Mouse (Mus musculus): ENCODE results near the gene Sox6. TPM values are rescaled to one million over a fixed set of nuclear protein-coding genes. Genes with fewer than 3 reads are reported as not detected.

The Sox6 gene
- polyA plus RNA-seq, 1 experiment from 2014 or later: 84.4 TPM

DNA sequence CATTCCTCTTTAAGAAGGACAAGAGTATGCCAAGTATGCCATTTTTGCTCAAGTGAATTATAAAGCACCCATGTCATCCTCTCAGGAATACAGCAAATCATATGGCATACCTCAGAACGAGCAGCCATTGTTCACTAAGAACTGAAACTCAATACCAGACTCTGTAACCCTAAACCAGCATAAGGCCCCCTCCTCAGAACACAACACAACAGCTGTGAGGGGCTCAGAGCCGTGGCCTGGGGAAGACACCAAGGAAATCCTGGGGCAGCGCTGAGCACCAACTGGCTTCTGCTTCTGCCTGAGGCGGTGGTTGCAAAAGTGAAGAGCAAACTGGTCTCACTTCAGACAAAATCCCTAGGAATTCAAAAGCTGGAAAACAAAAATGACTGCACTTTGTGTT is 208.8 kb downstream of the Sox6 start:
- peaks cover 54% of the 10 kb centered on the region for H3K36me3 ChIP-seq (replicated peaks)
- H3K9ac ChIP-seq: no peak overlapping the region
- H3K27ac ChIP-seq (replicated peaks): 0 out of 2 replicates have a peak overlapping the region, but pooled peaks have one; percentile 91
- no peaks in the 10 kb centered on the region for H3K9me3 ChIP-seq (replicated peaks)
- WGBS (ENCODE audit: insufficient replicate concordance): 63% methylated on average over 4 of the region's 4 CpGs
- H3K4me3 ChIP-seq (replicated peaks): no peak overlapping the region
- peaks cover 78% of the 10 kb centered on the region for H3K4me1 ChIP-seq (replicated peaks)
- peak overlapping the region; percentile 70; the same call in 1 of the 2 replicates for H3K4me2 ChIP-seq
- no peak for ATAC-seq (ENCODE audit: insufficient read depth)
- H3K27me3 ChIP-seq: no peaks in the 10 kb centered on the region

- Histone ChIP-seq H3K9ac (no peak overlapping the region), H3K9me3 (replicated peaks) (no peaks in the 10 kb centered on the region), H3K4me3 (replicated peaks) (no peak overlapping the region), H3K27ac (replicated peaks) (no peak overlapping the region), H3K4me1 (replicated peaks) (peaks cover 79% of the 10 kb centered on the region), H3K4me2 (no peak overlapping the region), H3K36me3 (replicated peaks) (peaks cover 55% of the 10 kb centered on the region), H3K27me3 (no peaks in the 10 kb centered on the region)
- WGBS (ENCODE audit: insufficient replicate concordance): 74% methylated on average over 4 of the region's 4 CpGs
- no peak for ATAC-seq (ENCODE audit: insufficient read depth)
Measured at GRCm38 (mm10) chr7:115829260-115829659, 209.3 kb downstream of the Sox6 start.

GRCm38 (mm10) chr7:115825295-115825694 is 213.3 kb downstream of the Sox6 start:
- no peak overlapping the region for H3K9ac ChIP-seq
- WGBS (ENCODE audit: insufficient replicate concordance): 77% methylated on average over 3 of the region's 3 CpGs
- H3K27me3 ChIP-seq: no peaks in the 10 kb centered on the region
- H3K36me3 ChIP-seq (replicated peaks): peaks cover 77% of the 10 kb centered on the region
- peaks cover 46% of the 10 kb centered on the region for H3K4me1 ChIP-seq (replicated peaks)
- no peak overlapping the region for H3K4me2 ChIP-seq
- no peak for ATAC-seq (ENCODE audit: insufficient read depth)
- no peak overlapping the region for H3K27ac ChIP-seq (replicated peaks)
- no peaks in the 10 kb centered on the region for H3K9me3 ChIP-seq (replicated peaks)
- H3K4me3 ChIP-seq (replicated peaks): no peak overlapping the region

GRCm38 (mm10) chr7:115824621-115825256 is 213.9 kb downstream of the Sox6 start:
- Histone ChIP-seq H3K9me3 (replicated peaks) (no peaks in the 10 kb centered on the region), H3K4me3 (replicated peaks) (no peak overlapping the region), H3K27me3 (no peaks in the 10 kb centered on the region), H3K4me1 (replicated peaks) (peaks cover 40% of the 10 kb centered on the region), H3K27ac (replicated peaks) (no peak overlapping the region), H3K9ac (no peak overlapping the region), H3K4me2 (no peak overlapping the region), H3K36me3 (replicated peaks) (peaks cover 76% of the 10 kb centered on the region)
- no peak for ATAC-seq (ENCODE audit: insufficient read depth)
- 64% methylated on average over 8 of the region's 8 CpGs for WGBS (ENCODE audit: insufficient replicate concordance)

GRCm38 (mm10) chr7:115819136-115819535 is 219.5 kb downstream of the Sox6 start:
- no peak overlapping the region for H3K9ac ChIP-seq
- H3K4me3 ChIP-seq (replicated peaks): no peak overlapping the region
- ATAC-seq (ENCODE audit: insufficient read depth): no peak
- 35% methylated on average over 1 of the region's 1 CpGs for WGBS (ENCODE audit: insufficient replicate concordance)
- peaks cover 39% of the 10 kb centered on the region for H3K36me3 ChIP-seq (replicated peaks)
- no peak overlapping the region for H3K27ac ChIP-seq (replicated peaks)
- 0 out of 2 replicates have a peak, but pooled peaks cover 4% of the 10 kb centered on the region for H3K4me1 ChIP-seq (replicated peaks)
- no peaks in the 10 kb centered on the region for H3K27me3 ChIP-seq
- H3K4me2 ChIP-seq: no peak overlapping the region
- H3K9me3 ChIP-seq (replicated peaks): no peaks in the 10 kb centered on the region

GRCm38 (mm10) chr7:115803256-115803655 is 235.3 kb downstream of the Sox6 start:
- Histone ChIP-seq H3K4me1 (replicated peaks) (peaks cover 14% of the 10 kb centered on the region), H3K9ac (no peak overlapping the region), H3K4me2 (0 out of 2 replicates have a peak overlapping the region, but pooled peaks have one; percentile 1), H3K36me3 (replicated peaks) (peaks cover 44% of the 10 kb centered on the region), H3K4me3 (replicated peaks) (no peak overlapping the region), H3K9me3 (replicated peaks) (no peaks in the 10 kb centered on the region), H3K27ac (replicated peaks) (no peak overlapping the region), H3K27me3 (no peaks in the 10 kb centered on the region)
- 22% methylated on average over 3 of the region's 3 CpGs for WGBS (ENCODE audit: insufficient replicate concordance)
- 0 out of 2 replicates have a peak, but pooled peaks have one; percentile 49 for ATAC-seq (ENCODE audit: insufficient read depth)

DNA sequence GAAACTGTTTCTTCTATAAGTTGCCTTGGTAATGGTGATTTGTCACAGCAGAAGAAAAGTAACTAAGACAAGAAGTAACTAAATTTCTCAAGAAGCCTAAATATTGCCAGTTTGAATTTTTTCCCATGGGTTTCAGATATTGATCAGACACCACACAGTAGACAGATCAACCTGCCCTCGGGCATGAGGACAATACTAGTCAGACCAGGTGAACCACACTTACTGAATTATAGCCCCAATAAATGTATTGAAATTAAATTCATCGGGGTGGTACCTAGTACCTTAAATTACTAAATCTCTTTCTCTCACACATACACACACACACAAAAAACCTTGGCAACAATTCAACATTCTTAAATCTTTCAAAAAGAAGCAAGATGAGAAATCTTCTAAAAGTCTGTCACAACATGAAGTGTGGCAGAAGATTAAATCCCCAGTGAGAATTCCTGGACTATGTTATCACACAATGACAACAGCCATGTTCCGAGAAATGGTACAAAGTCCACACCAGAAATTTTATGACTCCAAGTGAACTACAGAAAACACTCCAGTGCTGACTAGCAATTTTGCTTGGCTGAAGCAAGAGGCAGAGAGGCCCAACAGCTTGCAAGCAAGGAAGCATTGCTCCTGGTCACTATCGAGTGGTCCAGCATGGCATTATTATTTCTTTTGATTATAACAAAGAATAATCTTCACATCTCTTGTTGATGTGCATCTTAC is 244.3 kb downstream of the Sox6 start:
- no peak overlapping the region for H3K4me3 ChIP-seq (replicated peaks)
- no peaks in the 10 kb centered on the region for H3K27me3 ChIP-seq
- H3K36me3 ChIP-seq (replicated peaks): peaks cover 65% of the 10 kb centered on the region
- H3K9me3 ChIP-seq (replicated peaks): no peaks in the 10 kb centered on the region
- H3K9ac ChIP-seq: no peak overlapping the region
- WGBS (ENCODE audit: insufficient replicate concordance): 89% methylated on average over 4 of the region's 4 CpGs
- no peak overlapping the region for H3K27ac ChIP-seq (replicated peaks)
- no peak for ATAC-seq (ENCODE audit: insufficient read depth)
- H3K4me1 ChIP-seq (replicated peaks): no peaks in the 10 kb centered on the region
- H3K4me2 ChIP-seq: no peak overlapping the region

DNA sequence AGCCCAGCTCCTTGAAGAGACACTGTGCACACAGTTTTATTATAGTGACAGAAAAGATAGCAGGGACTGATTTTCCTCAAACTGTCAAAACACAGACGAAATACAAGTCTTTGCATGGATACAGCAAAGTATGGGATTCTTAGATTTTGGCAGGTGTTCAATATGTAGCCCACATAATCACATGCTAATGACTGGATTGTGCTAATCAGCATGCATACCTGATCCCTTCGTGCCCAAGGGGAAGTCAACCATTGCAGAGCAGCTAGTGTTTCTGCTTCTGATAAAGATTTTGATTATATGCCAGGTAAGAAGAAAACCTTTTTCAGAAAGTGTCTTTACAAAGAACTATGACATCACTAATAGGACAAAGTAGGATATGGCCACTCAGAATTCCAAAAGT is 245.8 kb downstream of the Sox6 start:
- 57% methylated on average over 2 of the region's 2 CpGs for WGBS (ENCODE audit: insufficient replicate concordance)
- no peak overlapping the region for H3K9ac ChIP-seq
- no peaks in the 10 kb centered on the region for H3K27me3 ChIP-seq
- H3K4me2 ChIP-seq: no peak overlapping the region
- H3K36me3 ChIP-seq (replicated peaks): peaks cover 53% of the 10 kb centered on the region
- H3K4me1 ChIP-seq (replicated peaks): no peaks in the 10 kb centered on the region
- no peak overlapping the region for H3K27ac ChIP-seq (replicated peaks)
- no peak overlapping the region for H3K4me3 ChIP-seq (replicated peaks)
- no peak for ATAC-seq (ENCODE audit: insufficient read depth)
- no peaks in the 10 kb centered on the region for H3K9me3 ChIP-seq (replicated peaks)

DNA sequence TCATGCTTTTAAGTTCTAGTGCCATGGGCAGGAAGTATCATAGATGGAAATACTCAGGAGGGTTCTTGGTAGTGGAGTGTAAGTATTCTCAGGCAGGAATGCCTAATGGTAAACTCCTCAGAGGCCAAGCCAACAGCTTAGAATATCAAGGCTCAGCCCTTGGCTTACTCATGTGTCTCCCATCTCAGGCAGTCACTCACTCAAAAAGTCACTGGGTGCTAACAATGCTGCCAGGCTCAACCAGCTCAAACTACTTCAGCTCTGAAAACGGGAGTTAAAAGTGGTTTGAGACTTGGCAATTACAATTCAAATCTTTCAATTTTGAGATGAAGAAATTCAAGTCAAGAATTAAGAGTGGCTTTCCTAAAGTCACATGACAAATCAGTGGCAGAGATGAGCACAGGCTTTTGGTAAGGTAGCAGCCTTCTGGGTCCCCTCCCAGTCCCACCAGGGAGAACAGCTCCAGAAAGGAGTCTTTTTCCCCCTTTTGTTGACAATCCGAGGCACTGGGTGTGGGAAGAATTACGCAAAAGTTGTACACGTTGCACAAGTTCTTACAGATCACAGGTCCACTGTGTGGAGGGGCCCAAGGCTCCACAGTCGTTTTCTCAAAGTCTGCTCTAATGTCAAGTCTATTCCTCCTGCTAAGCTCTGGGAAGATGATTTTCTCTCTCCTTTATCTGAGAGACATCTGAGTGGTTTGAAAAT is 249.3 kb downstream of the Sox6 start:
- no peak overlapping the region for H3K27ac ChIP-seq (replicated peaks)
- no peak for ATAC-seq (ENCODE audit: insufficient read depth)
- WGBS (ENCODE audit: insufficient replicate concordance): 69% methylated on average over 5 of the region's 5 CpGs
- no peak overlapping the region for H3K4me2 ChIP-seq
- H3K9ac ChIP-seq: no peak overlapping the region
- H3K27me3 ChIP-seq: no peaks in the 10 kb centered on the region
- H3K36me3 ChIP-seq (replicated peaks): peaks cover 31% of the 10 kb centered on the region
- H3K9me3 ChIP-seq (replicated peaks): no peaks in the 10 kb centered on the region
- no peak overlapping the region for H3K4me3 ChIP-seq (replicated peaks)
- H3K4me1 ChIP-seq (replicated peaks): peaks cover 6% of the 10 kb centered on the region

- WGBS (ENCODE audit: insufficient replicate concordance): 74% methylated on average over 8 of the region's 8 CpGs
- Histone ChIP-seq H3K27me3 (no peaks in the 10 kb centered on the region), H3K9me3 (replicated peaks) (no peaks in the 10 kb centered on the region), H3K4me1 (replicated peaks) (peaks cover 6% of the 10 kb centered on the region), H3K9ac (no peak overlapping the region), H3K27ac (replicated peaks) (no peak overlapping the region), H3K4me2 (no peak overlapping the region), H3K36me3 (replicated peaks) (peaks cover 22% of the 10 kb centered on the region), H3K4me3 (replicated peaks) (no peak overlapping the region)
- ATAC-seq (ENCODE audit: insufficient read depth): no peak
Measured at GRCm38 (mm10) chr7:115783982-115784917, 254.3 kb downstream of the Sox6 start.

All from liver, embryonic 15.5 days (tissue).